Mouse (Mus musculus) right cerebral cortex, postnatal 4 days (tissue): ENCODE results near the gene Olfr767.
"Not testable (repeated sequence)": the region's sequence is repeated elsewhere in the genome, so short reads cannot be mapped to it uniquely, and the experiment has no call there.

Source experiments
- DNase-seq: peaks from one replicate; pipeline ENCODE4 v3.0.0-alpha.2; 2022

Olfr767 gene

DNA sequence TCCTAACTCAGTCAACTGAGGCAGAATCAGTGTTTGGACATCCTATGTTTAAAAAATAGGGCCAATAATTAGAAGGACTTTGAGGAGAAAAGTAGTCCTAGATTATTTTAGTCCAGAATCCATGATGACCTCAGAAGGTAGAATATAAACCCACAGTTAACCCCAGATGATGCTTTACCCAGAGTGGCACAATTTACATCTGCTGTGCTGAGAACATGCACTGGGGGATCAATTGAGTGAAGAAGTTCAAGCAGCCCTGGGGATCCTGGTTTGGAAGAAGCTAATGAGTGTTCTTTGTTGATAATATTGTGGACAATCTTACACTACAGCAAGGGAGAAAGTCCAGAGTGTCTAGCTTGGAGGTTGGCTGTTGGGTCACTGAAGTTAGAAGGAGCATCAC, at the start of gene Olfr767:
Gene Olfr767 (minus strand): TSS at position 101 of the 400 bp plus-strand sequence.
- DNase-seq: not testable (repeated sequence)

DNA sequence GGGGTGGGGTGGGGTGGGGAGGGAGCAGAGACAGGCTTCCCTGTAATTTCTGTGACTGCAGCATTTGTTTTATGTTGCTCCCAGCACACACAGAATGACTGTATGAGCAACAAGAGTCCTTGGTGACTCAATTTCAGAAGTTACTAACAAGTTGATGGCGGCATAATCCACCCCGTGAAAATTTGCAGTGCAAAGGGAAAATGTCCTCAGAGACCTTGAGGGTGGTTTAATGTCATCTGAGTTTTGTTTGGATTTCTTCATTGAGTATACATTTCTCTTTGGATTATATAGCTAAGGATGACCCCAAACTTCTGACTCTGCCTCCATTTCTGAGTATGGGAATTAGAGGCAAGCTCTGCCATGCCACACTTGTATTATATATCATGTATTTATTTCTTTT, 35.1 kb upstream of the Olfr767 start, which contains the start of gene Olfr769:
Gene Olfr769 (minus strand): TSS at position 101 of the 400 bp plus-strand sequence.
- DNase-seq: no peak

DNA sequence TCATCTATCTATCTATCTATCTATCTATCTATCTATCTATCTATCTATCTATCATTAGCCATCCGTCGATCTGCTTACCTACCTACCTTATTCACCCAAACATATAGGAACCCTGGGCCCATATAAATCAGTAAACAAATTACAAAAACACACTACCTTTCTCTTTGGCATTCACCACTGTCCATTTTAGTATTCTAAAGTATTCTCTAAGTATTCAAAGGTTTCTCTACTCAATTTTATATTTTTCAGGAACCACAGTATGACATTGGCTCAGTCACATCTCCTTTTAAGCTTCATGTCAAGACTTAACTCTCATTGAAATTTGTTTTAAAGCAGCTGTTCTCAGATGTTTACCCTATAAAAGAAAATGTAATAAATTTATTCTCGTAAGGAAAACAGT, 32.4 kb upstream of the Olfr767 start:
- DNase-seq: no peak

DNA sequence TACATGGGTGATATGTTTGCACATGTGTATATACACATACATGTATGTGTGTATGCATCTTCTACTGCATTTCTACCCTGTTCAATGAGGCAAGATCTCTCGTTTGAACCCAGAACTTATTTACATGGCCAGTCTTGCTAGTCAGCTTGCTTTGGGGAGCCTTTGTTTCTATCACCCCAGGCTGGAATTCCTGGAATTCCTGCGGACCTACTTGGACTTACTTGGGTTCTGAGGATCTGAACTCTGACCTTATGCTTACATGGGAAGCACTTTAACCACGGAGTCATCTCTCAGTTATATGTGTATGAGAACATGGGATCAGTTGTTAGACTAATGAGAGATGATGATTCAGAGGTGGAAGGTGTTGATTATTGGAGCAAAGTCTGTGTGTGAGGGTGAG, 18.5 kb upstream of the Olfr767 start:
- no peak for DNase-seq

DNA sequence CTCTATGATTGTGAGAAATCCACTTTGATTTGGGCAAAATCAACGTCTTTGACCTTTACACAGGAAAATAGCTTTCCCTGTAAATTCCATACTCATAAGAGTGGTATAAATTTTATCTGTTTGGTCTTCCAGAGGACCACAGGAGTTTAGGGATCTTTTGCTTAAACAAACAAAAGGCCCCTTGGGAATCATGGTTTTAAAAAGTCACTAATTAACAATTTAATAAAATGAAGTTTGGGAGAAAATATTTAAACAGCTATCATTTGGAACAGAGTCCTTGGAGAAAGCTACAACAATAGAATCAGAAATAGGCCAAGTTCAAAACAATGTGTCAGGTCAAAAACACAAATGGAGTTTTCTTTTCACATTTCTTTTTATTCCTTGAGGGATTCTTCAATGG, 16.6 kb upstream of the Olfr767 start, which contains the start of gene Olfr768:
Gene Olfr768 (minus strand): TSS at position 101 of the 400 bp plus-strand sequence.
- DNase-seq: no peak

DNA sequence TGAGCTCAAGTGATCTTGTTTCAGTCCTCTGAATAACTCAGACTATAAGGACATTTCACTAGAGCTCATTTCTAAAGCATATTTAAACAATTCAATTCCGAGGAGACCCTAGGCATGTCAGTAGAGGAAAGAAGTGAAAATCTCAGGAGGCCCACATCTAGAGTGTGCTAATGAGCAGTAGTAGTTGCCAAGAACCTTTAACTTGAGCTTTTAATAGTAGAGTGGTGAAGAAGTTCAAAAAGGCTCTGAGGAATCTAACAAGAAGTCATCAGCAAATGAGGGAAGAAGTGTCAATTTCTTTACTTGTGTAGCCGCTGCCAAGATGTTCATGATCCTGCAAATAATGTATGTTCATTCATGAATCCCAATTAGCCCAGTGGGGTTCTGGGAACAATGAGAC, 13.8 kb downstream of the Olfr767 start, which contains the start of gene Olfr766-ps1:
Gene Olfr766-ps1 (minus strand): TSS at position 101 of the 400 bp plus-strand sequence.
- no peak for DNase-seq

DNA sequence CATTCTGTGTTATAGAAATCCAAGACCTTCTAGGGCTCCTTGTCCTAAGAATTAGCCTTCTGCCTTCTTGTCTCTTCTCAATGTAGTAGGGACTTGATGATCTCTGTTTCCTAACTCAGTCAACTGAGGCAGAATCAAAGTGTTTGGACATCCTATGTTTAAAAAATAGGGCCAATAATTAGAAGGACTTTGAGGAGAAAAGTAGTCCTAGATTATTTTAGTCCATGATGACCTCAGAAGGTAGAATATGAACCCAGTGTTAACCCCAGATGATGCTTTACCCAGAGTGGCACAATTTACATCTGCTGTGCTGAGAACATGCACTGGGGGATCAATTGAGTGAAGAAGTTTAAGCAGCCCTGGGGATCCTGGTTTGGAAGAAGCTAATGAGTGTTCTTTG, 32.8 kb downstream of the Olfr767 start, which contains the start of gene Olfr765:
Gene Olfr765 (minus strand): TSS at position 101 of the 400 bp plus-strand sequence.
- DNase-seq: not testable (repeated sequence)

DNA sequence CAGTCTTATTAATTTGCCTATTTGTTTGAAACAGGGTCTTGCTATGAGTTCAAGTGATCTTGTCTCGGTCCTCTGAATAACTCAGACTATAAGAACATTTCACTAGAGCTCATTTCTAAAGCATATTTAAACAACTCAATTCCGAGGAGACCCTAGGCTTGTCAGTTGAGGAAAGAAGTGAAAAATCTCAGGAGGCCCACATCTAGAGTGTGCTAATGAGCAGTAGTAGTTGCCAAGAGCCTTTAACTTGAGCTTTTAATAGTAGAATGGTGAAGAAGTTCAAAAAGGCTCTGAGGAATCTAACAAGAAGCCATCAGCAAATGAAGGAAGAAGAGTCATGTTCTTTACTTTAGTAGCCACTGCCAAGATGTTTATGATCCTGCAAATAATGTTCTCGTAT, 42.9 kb downstream of the Olfr767 start, which contains the start of gene Olfr764-ps1:
Gene Olfr764-ps1 (minus strand): TSS at position 101 of the 400 bp plus-strand sequence.
- DNase-seq: no peak

DNA sequence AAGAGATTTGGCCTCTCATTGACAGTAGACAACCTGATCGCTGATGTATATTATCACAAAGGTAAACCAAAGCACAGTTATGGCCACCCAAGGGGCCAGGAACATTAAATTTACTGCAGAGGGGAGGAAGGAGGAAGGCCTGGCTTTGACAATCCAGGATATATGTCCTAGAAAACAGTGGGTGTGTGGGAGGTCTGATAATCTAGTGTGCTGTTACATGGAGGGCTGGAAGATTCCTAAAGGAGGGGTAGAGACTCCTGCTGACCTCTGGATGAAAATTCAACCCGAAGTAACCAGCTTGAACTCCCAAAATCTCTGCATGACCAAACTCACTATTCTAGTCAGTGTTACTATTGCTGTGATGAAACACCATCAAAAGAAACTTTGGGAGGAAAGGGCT, 54.4 kb downstream of the Olfr767 start:
- no peak for DNase-seq

DNA sequence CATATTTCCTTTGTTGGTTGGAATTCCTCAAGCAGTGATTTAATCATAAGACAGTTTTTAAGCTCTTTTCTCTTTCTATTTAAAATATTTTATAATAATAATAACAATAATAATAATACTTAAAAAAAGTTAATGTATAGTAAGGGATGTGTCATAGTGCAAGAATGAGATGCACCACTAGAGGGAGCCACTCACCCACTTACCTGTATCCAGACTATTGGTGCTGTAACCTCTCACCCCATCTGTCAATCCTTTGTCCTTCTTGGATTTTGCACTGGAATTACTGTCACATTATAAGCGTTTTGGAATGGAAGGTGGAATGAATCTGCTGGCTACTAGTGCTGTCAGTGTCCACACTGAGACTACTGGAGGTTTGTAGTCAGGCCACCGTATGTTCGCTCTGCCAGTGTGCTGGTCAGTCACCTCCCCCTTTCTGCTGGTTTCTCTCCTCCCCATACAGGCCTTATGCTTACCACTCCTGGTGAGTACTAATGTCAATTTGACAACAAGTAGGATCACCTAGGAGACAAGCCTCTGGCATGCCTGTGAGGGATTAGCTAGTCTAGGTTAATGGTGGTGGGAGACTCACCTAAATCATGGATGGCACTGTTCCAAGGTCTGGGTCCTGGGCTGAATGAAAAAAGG, 56.6 kb downstream of the Olfr767 start:
- DNase-seq: peak; percentile 53
